Mouse (Mus musculus) midbrain, embryonic 16.5 days (tissue): ENCODE data around the gene Sowahb. TPM values are rescaled to one million over a fixed set of nuclear protein-coding genes. Genes with fewer than 3 reads are reported as not detected.

Experiments
- ATAC-seq: fragments of 200-750 bp; cut with Nextera tagmentation; 2 replicates; pipeline ENCODE4 v1.8.0; 2017; ENCODE audit warnings: moderate TSS enrichment
- H3K27ac ChIP-seq: fragments of 300-500 bp; sonication (generic); 2 replicates; pipeline ENCODE4 v1.5.1; 2014; ENCODE audit warnings: mild to moderate bottlenecking, low read length, mixed read lengths
- H3K27me3 ChIP-seq: fragments of 300-500 bp; sonication (generic); 2 replicates; pipeline ENCODE4 v1.6.1; 2014; ENCODE audit warnings: low read depth, low read length, mixed read lengths; ENCODE audit not compliant: control insufficient read depth, insufficient read depth
- H3K36me3 ChIP-seq: fragments of 300-500 bp; sonication (generic); 2 replicates; pipeline ENCODE4 v1.6.1; 2014; ENCODE audit warnings: mild to moderate bottlenecking, low read length, moderate library complexity, mixed read lengths; ENCODE audit not compliant: control insufficient read depth, insufficient read depth
- H3K4me1 ChIP-seq: fragments of 300-500 bp; sonication (generic); 2 replicates; pipeline ENCODE4 v1.6.1; 2014; ENCODE audit warnings: mild to moderate bottlenecking, low read length, mixed read lengths; ENCODE audit not compliant: control insufficient read depth, insufficient read depth
- H3K4me2 ChIP-seq: fragments of 300-500 bp; sonication (generic); 2 replicates; pipeline ENCODE4 v1.6.1; 2014; ENCODE audit warnings: mild to moderate bottlenecking, low read length, mixed read lengths
- H3K4me3 ChIP-seq: fragments of 300-500 bp; sonication (generic); 2 replicates; pipeline ENCODE4 v1.5.1; 2014; ENCODE audit warnings: low read depth, mild to moderate bottlenecking, low read length, moderate library complexity, mixed read lengths
- H3K9ac ChIP-seq: fragments of 300-500 bp; sonication (generic); 2 replicates; pipeline ENCODE4 v1.6.1; 2014; ENCODE audit warnings: low read depth, low read length, mixed read lengths
- H3K9me3 ChIP-seq: fragments of 300-500 bp; sonication (generic); replicated peaks from 2 replicates; pipeline ENCODE4 v1.6.1; 2014; ENCODE audit warnings: mild to moderate bottlenecking, low read length, mixed read lengths; ENCODE audit not compliant: control insufficient read depth, poor library complexity, severe bottlenecking
- WGBS: fragments of 180-500 bp; shearing (Covaris S2); extraction: QIAGEN DNeasy Blood & Tissue Kit; methylation state at CpG from one replicate; pipeline ENCODE4 v1.1.7; 2014; 5-methylcytosine and 5-hydroxymethylcytosine counted together
- polyA plus RNA-seq: library from polyadenylated mRNA; unstranded; fragments of >200 nt; fragmentation: Nextera tagmentation; extraction: Ambion mirVana; gene quantifications from 2 replicates; pipeline ENCODE4 v1.2.1, GENCODE M21; 2015

The Sowahb gene
- polyA plus RNA-seq, 1 experiment from 2014 or later, result not detected

- no peak for ATAC-seq
- Histone ChIP-seq H3K4me3 (no peak overlapping the region), H3K27me3 (no peaks in the 10 kb centered on the region), H3K4me2 (no peak overlapping the region), H3K4me1 (no peaks in the 10 kb centered on the region), H3K27ac (0 out of 2 replicates have a peak overlapping the region, but pooled peaks have one; percentile 24), H3K9me3 (no peaks in the 10 kb centered on the region), H3K9ac (no peak overlapping the region), H3K36me3 (no peaks in the 10 kb centered on the region)
- 90% methylated on average over 6 of the region's 6 CpGs for WGBS
These were observed 44.8 kb downstream of the Sowahb start for GRCm38 (mm10) chr5:93000060-93000459.

GRCm38 (mm10) chr5:92998494-92999016, 46.3 kb downstream of the Sowahb start:
- no peaks in the 10 kb centered on the region for H3K27me3 ChIP-seq
- H3K27ac ChIP-seq, result no peak overlapping the region
- H3K4me3 ChIP-seq, result no peak overlapping the region
- H3K36me3 ChIP-seq, result no peaks in the 10 kb centered on the region
- no peaks in the 10 kb centered on the region for H3K4me1 ChIP-seq
- no peak for ATAC-seq
- H3K9me3 ChIP-seq, result no peaks in the 10 kb centered on the region
- H3K9ac ChIP-seq, result no peak overlapping the region
- WGBS, result 63% methylated on average over 5 of the region's 5 CpGs
- no peak overlapping the region for H3K4me2 ChIP-seq

DNA sequence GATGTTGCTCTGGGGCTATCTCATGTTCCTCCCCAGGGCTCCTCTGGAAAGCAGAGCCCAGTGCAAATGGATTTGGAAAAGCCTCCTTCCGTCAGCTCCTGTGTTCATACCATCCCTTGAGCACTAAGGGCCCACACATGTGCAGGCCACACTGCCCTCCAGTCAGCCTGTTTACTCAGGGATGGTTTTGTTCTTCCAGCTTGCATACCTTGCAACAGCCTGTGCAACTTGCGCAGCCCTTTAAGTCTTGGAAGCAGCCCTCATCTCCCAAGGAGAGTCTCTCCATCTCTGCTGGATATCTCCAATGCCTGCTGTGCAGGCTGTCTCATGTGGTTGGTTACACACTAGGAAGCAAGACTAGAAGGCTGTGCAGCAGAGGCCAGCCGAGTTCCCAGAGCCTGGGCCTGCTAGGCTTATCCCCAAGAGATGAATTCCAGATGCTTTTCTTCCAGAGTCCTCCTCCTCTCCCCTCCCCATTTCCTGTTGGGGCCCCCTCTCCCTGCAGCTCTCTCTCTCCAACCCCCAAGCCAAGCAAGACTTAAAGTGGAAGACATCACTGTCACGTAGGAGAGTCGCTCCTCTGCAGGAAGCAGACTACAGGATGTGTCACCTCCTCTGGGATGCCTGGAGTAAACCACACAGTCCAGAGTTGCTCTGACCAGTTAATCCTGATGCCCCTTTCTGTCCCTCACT, 47.2 kb downstream of the Sowahb start:
- H3K27me3 ChIP-seq, result no peaks in the 10 kb centered on the region
- no peak overlapping the region for H3K4me3 ChIP-seq
- no peak overlapping the region for H3K9ac ChIP-seq
- H3K36me3 ChIP-seq, result no peaks in the 10 kb centered on the region
- 59% methylated on average over 5 of the region's 5 CpGs for WGBS
- no peak overlapping the region for H3K4me2 ChIP-seq
- no peaks in the 10 kb centered on the region for H3K4me1 ChIP-seq
- no peak for ATAC-seq
- no peak overlapping the region for H3K27ac ChIP-seq
- no peaks in the 10 kb centered on the region for H3K9me3 ChIP-seq

- WGBS, result 89% methylated on average over 2 of the region's 2 CpGs
- no peak for ATAC-seq
- H3K4me2 ChIP-seq, result no peak overlapping the region
- no peaks in the 10 kb centered on the region for H3K4me1 ChIP-seq
- no peaks in the 10 kb centered on the region for H3K27me3 ChIP-seq
- H3K9me3 ChIP-seq, result no peaks in the 10 kb centered on the region
- no peak overlapping the region for H3K27ac ChIP-seq
- no peaks in the 10 kb centered on the region for H3K36me3 ChIP-seq
- no peak overlapping the region for H3K4me3 ChIP-seq
- H3K9ac ChIP-seq, result no peak overlapping the region
These were observed 50.0 kb downstream of the Sowahb start for GRCm38 (mm10) chr5:92994861-92995260.

DNA sequence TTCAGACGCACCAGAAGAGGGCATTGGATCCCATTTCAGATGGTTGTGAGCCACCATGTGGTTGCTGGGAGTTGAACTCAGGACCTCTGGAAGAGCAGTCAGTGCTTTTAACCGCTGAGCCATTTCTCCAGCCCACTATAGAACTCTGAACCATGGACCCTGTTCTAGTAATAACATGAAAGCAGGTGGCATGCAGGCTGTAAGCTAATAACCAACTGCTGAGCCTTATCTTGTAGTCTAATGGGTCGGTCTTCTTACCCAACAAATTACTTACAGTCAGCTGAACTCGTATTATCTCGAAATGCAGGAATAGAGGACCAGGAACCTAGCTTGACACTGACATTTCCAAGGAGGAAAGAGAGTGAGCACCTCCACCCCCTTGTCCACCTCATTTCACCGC, 50.5 kb downstream of the Sowahb start:
- no peak overlapping the region for H3K4me2 ChIP-seq
- no peak overlapping the region for H3K9ac ChIP-seq
- 88% methylated on average over 6 of the region's 6 CpGs for WGBS
- H3K4me3 ChIP-seq, result no peak overlapping the region
- no peaks in the 10 kb centered on the region for H3K36me3 ChIP-seq
- ATAC-seq, result no peak
- H3K27ac ChIP-seq, result no peak overlapping the region
- H3K27me3 ChIP-seq, result no peaks in the 10 kb centered on the region
- H3K4me1 ChIP-seq, result no peaks in the 10 kb centered on the region
- H3K9me3 ChIP-seq, result no peaks in the 10 kb centered on the region

- no peak for ATAC-seq
- Histone ChIP-seq H3K9me3 (no peaks in the 10 kb centered on the region), H3K27ac (no peak overlapping the region), H3K27me3 (no peaks in the 10 kb centered on the region), H3K9ac (no peak overlapping the region), H3K4me2 (no peak overlapping the region), H3K4me3 (no peak overlapping the region), H3K36me3 (no peaks in the 10 kb centered on the region), H3K4me1 (peaks cover 5% of the 10 kb centered on the region; the same call in 1 of the 2 replicates)
- 84% methylated on average over 3 of the region's 3 CpGs for WGBS
These were observed 52.7 kb downstream of the Sowahb start for GRCm38 (mm10) chr5:92992106-92992505.

Other genes starting within 250 kb of the Sowahb start
- 143 and 155 TPM in 2 replicates for gene Sept11, start 48.4 kb upstream of the Sowahb start, polyA plus RNA-seq
- gene Ccni, start 161.5 kb upstream of the Sowahb start, polyA plus RNA-seq, result 135 and 140 TPM in 2 replicates
- gene 2010109A12Rik, start 161.5 kb upstream of the Sowahb start, polyA plus RNA-seq, result 1.2 and 2.2 TPM in 2 replicates
- gene Ccng2, start 222.2 kb upstream of the Sowahb start, polyA plus RNA-seq, result 66.2 and 73.9 TPM in 2 replicates